Mouse (Mus musculus): ENCODE data around the gene Cog6. TPM values are rescaled to one million over a fixed set of nuclear protein-coding genes. Genes with fewer than 3 reads are reported as not detected.

The Cog6 gene
- polyA plus RNA-seq, 1 experiment from 2014 or later: 23.6 TPM

DNA sequence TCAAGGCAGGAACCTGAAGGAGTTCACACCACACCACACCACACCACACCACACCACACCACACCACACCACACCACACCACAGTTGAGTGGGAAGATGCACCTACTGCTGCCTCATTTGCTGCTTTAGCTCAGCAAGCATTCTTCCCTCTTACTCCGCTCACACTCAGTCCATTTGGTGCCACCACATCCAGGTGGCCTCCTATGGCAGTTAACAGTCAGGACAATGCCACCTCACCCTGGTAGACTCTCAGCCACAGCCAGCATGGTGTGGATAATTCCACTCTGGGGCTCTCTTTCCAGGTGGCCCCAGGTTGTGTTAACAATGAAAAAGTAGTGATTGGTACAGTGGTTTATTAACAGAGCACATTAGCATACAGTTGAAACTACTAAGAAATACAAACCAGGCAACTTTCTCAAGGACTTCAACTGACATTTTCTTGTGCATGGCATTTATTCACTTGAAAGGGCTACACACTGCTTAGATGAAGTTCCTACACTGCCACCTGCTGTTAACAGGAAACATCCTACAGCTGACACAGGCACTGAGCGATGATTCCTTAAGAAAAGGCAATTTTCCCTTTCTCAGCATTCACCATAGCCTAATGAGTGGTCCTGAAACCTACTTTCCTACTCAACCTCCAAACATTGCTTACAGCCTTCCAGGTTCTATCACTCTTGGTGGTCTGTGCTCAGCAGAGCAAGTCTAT lies 12.5 kb downstream of the Cog6 start:
- Histone ChIP-seq H3K9ac (ENCODE audit: low read depth, low read length) (no peak overlapping the region), H3K27ac (ENCODE audit: low read depth, low read length) (no peak overlapping the region), H3K4me2 (replicated peaks; ENCODE audit: low read depth) (no peak overlapping the region), H3K4me3 (ENCODE audit: low read depth, low read length) (no peak overlapping the region), H3K27me3 (replicated peaks; ENCODE audit: control insufficient read depth, insufficient read depth, low read length) (no peaks in the 10 kb centered on the region), H3K4me1 (replicated peaks; ENCODE audit: control insufficient read depth, insufficient read depth, low read length) (no peaks in the 10 kb centered on the region), H3K9me3 (ENCODE audit: control insufficient read depth) (no peaks in the 10 kb centered on the region), H3K36me3 (ENCODE audit: control insufficient read depth, insufficient read depth) (peaks cover 56% of the 10 kb centered on the region)
- WGBS: 74% methylated on average over 2 of the region's 2 CpGs
- no peak for ATAC-seq
- TF ChIP-seq CTCF (IDR thresholded peaks at IDR 0.05; ENCODE audit: low read depth): peak; percentile 80

DNA sequence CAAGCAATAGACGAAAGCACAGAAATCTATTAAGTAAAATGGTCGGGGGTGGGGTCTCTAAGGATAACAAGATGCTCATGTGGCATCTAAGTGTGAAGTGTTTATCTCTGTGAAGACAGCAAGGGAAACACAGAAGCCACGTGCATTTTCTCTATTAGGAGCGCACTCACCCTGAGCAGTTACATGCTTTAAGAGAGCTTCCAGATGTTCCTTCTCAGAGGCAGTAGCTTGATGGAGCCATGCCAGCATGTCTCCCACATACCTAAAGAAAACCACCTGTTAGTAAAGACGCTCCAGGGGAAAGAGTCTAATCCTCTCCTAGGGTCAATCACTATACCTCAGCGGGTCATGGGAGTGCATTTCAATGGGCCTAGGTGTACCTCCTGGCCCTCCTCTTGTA lies 15.0 kb downstream of the Cog6 start:
- H3K27me3 ChIP-seq (replicated peaks; ENCODE audit: control insufficient read depth, insufficient read depth, low read length): no peaks in the 10 kb centered on the region
- 66% methylated on average over 6 of the region's 6 CpGs for WGBS
- no peak for TF ChIP-seq CTCF (IDR thresholded peaks at IDR 0.05; ENCODE audit: low read depth)
- no peaks in the 10 kb centered on the region for H3K9me3 ChIP-seq (ENCODE audit: control insufficient read depth)
- H3K4me3 ChIP-seq (ENCODE audit: low read depth, low read length): no peak overlapping the region
- no peak overlapping the region for H3K4me2 ChIP-seq (replicated peaks; ENCODE audit: low read depth)
- H3K4me1 ChIP-seq (replicated peaks; ENCODE audit: control insufficient read depth, insufficient read depth, low read length): no peaks in the 10 kb centered on the region
- H3K27ac ChIP-seq (ENCODE audit: low read depth, low read length): no peak overlapping the region
- no peak for ATAC-seq
- peaks cover 58% of the 10 kb centered on the region for H3K36me3 ChIP-seq (ENCODE audit: control insufficient read depth, insufficient read depth)
- H3K9ac ChIP-seq (ENCODE audit: low read depth, low read length): no peak overlapping the region

DNA sequence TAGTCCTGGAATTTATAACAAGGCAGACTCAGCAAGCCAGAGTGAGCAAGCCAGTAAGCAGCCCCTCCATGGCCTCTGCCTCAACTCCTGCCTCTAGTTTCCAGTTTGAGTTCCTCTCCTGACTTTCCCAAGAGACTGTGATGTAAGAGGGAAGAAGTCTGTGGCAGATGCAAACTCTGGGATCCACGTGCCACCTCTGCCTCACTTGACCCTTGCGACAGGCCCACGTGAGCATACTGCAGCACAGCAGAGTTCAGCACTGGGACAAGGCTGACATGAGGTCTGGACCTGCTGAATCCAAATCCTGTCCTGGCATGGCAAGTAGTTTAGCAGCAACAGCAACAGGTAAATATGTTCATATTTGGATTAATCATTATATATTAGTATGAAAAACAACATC lies 17.0 kb downstream of the Cog6 start:
- Histone ChIP-seq H3K27ac (ENCODE audit: low read depth, low read length) (no peak overlapping the region), H3K4me3 (ENCODE audit: low read depth, low read length) (no peak overlapping the region), H3K27me3 (replicated peaks; ENCODE audit: control insufficient read depth, insufficient read depth, low read length) (no peaks in the 10 kb centered on the region), H3K9me3 (ENCODE audit: control insufficient read depth) (no peaks in the 10 kb centered on the region), H3K36me3 (ENCODE audit: control insufficient read depth, insufficient read depth) (peaks cover 65% of the 10 kb centered on the region), H3K4me1 (replicated peaks; ENCODE audit: control insufficient read depth, insufficient read depth, low read length) (no peaks in the 10 kb centered on the region), H3K4me2 (replicated peaks; ENCODE audit: low read depth) (no peak overlapping the region), H3K9ac (ENCODE audit: low read depth, low read length) (no peak overlapping the region)
- WGBS: 87% methylated on average over 3 of the region's 3 CpGs
- no peak for TF ChIP-seq CTCF (IDR thresholded peaks at IDR 0.05; ENCODE audit: low read depth)
- no peak for ATAC-seq

DNA sequence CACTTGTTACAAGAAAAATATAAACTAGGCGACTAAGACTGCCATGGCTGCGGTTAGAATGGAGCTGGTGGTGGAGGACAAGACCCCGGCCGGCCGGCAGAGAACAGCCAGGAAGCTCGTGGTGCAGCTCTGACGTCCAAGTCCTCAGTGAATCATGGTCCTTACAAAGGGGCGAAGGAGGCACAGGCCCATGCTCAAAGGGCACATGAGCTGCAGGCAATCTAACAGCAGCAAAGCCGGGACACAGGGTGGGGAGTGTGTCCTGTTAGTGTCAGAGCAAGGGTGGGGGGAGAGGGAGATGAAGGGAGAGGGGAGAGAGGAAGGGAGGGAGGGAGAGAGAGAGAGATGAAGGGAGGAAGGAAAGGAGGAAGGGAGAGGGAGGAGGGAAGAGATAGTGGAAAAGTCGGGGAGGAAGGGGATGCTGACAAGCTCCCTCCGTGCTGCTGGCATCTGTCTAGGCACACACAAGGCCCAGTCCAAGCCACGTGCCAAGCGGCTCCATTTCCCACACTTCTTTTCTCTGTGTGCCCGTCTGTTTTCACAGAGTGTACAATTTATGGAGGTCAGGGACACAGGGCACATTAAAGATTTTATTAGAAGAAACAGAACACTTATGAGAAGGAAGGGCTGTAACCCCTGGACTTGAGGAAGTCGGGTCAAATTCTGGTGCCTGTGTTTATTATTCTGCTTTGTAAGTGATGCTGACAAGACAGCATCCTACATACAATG lies 17.9 kb downstream of the Cog6 start:
- ATAC-seq: no peak
- H3K4me3 ChIP-seq (ENCODE audit: low read depth, low read length): no peak overlapping the region
- H3K4me2 ChIP-seq (replicated peaks; ENCODE audit: low read depth): no peak overlapping the region
- H3K27me3 ChIP-seq (replicated peaks; ENCODE audit: control insufficient read depth, insufficient read depth, low read length): no peaks in the 10 kb centered on the region
- no peak overlapping the region for H3K9ac ChIP-seq (ENCODE audit: low read depth, low read length)
- 76% methylated on average over 15 of the region's 15 CpGs for WGBS
- TF ChIP-seq CTCF (IDR thresholded peaks at IDR 0.05; ENCODE audit: low read depth): no peak
- no peaks in the 10 kb centered on the region for H3K9me3 ChIP-seq (ENCODE audit: control insufficient read depth)
- no peaks in the 10 kb centered on the region for H3K4me1 ChIP-seq (replicated peaks; ENCODE audit: control insufficient read depth, insufficient read depth, low read length)
- peaks cover 71% of the 10 kb centered on the region for H3K36me3 ChIP-seq (ENCODE audit: control insufficient read depth, insufficient read depth)
- H3K27ac ChIP-seq (ENCODE audit: low read depth, low read length): no peak overlapping the region

DNA sequence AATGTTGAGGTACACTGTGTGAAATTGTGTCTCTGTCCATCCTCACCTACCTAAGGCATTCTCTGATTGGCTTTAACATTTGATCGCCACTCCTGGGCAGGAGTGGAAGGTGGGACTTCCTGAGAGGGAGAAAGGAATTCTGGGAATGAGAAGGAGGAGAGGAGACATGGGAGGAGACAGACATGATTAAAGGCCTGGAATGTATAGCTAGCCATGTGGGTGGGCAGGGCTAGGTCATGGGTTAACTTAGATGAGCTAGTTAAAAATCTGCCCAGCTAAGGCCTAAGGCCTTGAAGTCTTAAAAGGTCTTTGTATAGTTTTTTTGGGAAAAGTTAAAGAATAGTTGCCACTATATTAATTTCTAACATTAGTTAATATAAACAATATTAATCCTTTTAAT lies 19.7 kb downstream of the Cog6 start:
- Histone ChIP-seq H3K27me3 (replicated peaks; ENCODE audit: control insufficient read depth, insufficient read depth, low read length) (no peaks in the 10 kb centered on the region), H3K9me3 (ENCODE audit: control insufficient read depth) (no peaks in the 10 kb centered on the region), H3K4me3 (ENCODE audit: low read depth, low read length) (no peak overlapping the region), H3K4me1 (replicated peaks; ENCODE audit: control insufficient read depth, insufficient read depth, low read length) (no peaks in the 10 kb centered on the region), H3K4me2 (replicated peaks; ENCODE audit: low read depth) (no peak overlapping the region), H3K27ac (ENCODE audit: low read depth, low read length) (no peak overlapping the region), H3K9ac (ENCODE audit: low read depth, low read length) (no peak overlapping the region), H3K36me3 (ENCODE audit: control insufficient read depth, insufficient read depth) (peaks cover 73% of the 10 kb centered on the region)
- WGBS: 73% methylated on average over 1 of the region's 1 CpGs
- ATAC-seq: no peak
- no peak for TF ChIP-seq CTCF (IDR thresholded peaks at IDR 0.05; ENCODE audit: low read depth)

DNA sequence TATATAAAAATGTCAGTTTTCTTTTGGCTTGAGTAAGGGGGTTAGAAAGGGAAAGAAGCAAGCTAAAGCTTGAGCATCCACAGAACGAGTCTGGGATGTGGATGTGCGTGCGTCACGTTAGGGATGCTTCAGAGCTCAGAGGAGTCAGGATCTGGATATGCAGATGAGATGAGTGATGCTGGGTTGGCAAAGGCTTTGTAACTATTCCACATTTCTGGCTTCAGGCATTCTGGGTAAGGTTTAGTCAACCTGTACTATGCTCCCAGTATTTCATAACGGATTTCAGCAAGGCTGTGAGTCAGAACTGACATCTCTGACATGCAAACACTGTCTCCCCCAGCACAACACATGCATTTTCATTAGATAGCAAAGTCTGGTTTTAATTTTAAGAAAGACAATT lies 20.4 kb downstream of the Cog6 start:
- Histone ChIP-seq H3K4me1 (replicated peaks; ENCODE audit: control insufficient read depth, insufficient read depth, low read length) (no peaks in the 10 kb centered on the region), H3K36me3 (ENCODE audit: control insufficient read depth, insufficient read depth) (peaks cover 71% of the 10 kb centered on the region), H3K4me2 (replicated peaks; ENCODE audit: low read depth) (no peak overlapping the region), H3K27ac (ENCODE audit: low read depth, low read length) (no peak overlapping the region), H3K4me3 (ENCODE audit: low read depth, low read length) (no peak overlapping the region), H3K27me3 (replicated peaks; ENCODE audit: control insufficient read depth, insufficient read depth, low read length) (no peaks in the 10 kb centered on the region), H3K9ac (ENCODE audit: low read depth, low read length) (no peak overlapping the region), H3K9me3 (ENCODE audit: control insufficient read depth) (no peaks in the 10 kb centered on the region)
- ATAC-seq: no peak
- WGBS: 90% methylated on average over 5 of the region's 5 CpGs
- TF ChIP-seq CTCF (IDR thresholded peaks at IDR 0.05; ENCODE audit: low read depth): no peak

Data from intestine, postnatal 0 days (tissue).